Mouse (Mus musculus) limb, embryonic 11.5 days (tissue): ENCODE data around the gene Itpr3. TPM values are rescaled to one million over a fixed set of nuclear protein-coding genes. Genes with fewer than 3 reads are reported as not detected.

ENCODE experiments used
- ATAC-seq: fragments of 200-750 bp; cut with Nextera tagmentation; 2 replicates; pipeline ENCODE4 v1.8.0; 2017; ENCODE audit warnings: low read depth; ENCODE audit not compliant: insufficient number of reproducible peaks, low FRiP score, low TSS enrichment
- DNase-seq: peaks from one replicate; pipeline ENCODE4 v3.0.0-alpha.2; 2015; ENCODE audit warnings: low spot score
- H3K27ac ChIP-seq: fragments of 300-500 bp; sonication (generic); replicated peaks from 2 replicates; pipeline ENCODE4 v1.5.1; 2014; ENCODE audit warnings: low read depth, mild to moderate bottlenecking, low read length
- H3K27me3 ChIP-seq: fragments of 300-500 bp; sonication (generic); 2 replicates; pipeline ENCODE4 v1.6.1; 2014; ENCODE audit warnings: mild to moderate bottlenecking, low read length, mixed read lengths; ENCODE audit not compliant: control insufficient read depth, insufficient read depth
- H3K36me3 ChIP-seq: fragments of 300-500 bp; sonication (generic); 2 replicates; pipeline ENCODE4 v1.6.1; 2014; ENCODE audit warnings: mild to moderate bottlenecking, low read length, moderate library complexity, mixed read lengths; ENCODE audit not compliant: control insufficient read depth, insufficient read depth
- H3K4me1 ChIP-seq: fragments of 300-500 bp; sonication (generic); 2 replicates; pipeline ENCODE4 v1.6.1; 2014; ENCODE audit warnings: low read length, mixed read lengths; ENCODE audit not compliant: control insufficient read depth, insufficient read depth
- H3K4me2 ChIP-seq: fragments of 300-500 bp; sonication (generic); 2 replicates; pipeline ENCODE4 v1.6.1; 2014; ENCODE audit warnings: low read depth, mild to moderate bottlenecking, moderate library complexity; ENCODE audit not compliant: severe bottlenecking
- H3K4me3 ChIP-seq: fragments of 300-500 bp; sonication (generic); 2 replicates; pipeline ENCODE4 v1.5.1; 2014; ENCODE audit warnings: low read depth, low read length
- H3K9ac ChIP-seq: fragments of 300-500 bp; sonication (generic); 2 replicates; pipeline ENCODE4 v1.6.1; 2014; ENCODE audit warnings: mild to moderate bottlenecking, low read length
- H3K9me3 ChIP-seq: fragments of 300-500 bp; sonication (generic); 2 replicates; pipeline ENCODE4 v1.6.1; 2016; ENCODE audit warnings: low read length; ENCODE audit not compliant: control insufficient read depth
- WGBS: fragments of 180-500 bp; shearing (Covaris S2); extraction: QIAGEN DNeasy Blood & Tissue Kit; methylation state at CpG from one replicate; pipeline ENCODE4 v1.1.7; 2014; 5-methylcytosine and 5-hydroxymethylcytosine counted together
- polyA plus RNA-seq: library from polyadenylated mRNA; unstranded; fragments of >200 nt; fragmentation: Nextera tagmentation; extraction: Ambion mirVana; gene quantifications from 2 replicates; pipeline ENCODE4 v1.2.1, GENCODE M21; 2014

Itpr3 gene
- polyA plus RNA-seq, 1 experiment from 2014 or later: 3.0 TPM

DNA sequence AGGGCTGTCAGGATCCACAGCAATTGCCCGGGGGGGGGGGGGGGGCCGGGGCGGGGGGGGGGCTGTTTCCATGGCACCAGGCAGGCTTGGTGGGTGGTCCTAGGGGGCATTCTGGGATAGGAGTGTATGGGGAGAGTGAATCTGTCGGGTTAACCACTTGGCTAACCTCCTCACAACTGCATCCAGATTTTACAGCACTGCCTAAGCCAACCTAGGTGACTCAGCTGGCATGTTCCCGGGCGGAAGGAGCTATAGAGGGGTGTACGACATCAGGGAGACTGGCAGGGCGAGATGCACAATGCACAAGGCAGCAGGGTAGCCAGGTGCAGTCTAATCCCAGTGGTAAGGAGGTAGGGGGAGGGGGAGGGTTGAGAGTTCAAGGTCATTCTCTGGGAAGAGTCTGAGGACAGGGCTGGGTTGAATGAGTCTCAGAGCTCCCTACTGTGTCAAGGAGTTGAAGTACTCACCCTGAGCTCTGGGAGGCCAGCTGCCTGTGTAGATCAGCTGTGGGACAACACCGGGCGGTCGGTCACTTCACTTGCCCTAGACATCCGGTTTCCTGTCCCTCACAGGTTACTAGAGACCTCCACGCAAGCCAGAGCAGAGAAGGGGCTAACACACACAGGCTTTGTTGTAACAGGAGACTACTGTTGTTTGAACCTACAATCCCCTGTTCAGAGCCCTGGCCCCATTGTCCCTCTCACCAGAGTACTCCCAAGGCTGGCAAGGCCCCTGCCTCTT, 15.9 kb upstream of the Itpr3 start:
- DNase-seq: no peak
- ATAC-seq: no peak
- Histone ChIP-seq H3K27me3 (no peaks in the 10 kb centered on the region), H3K27ac (peak overlapping the region; percentile 90), H3K4me2 (no peak overlapping the region), H3K9me3 (no peaks in the 10 kb centered on the region), H3K4me1 (peaks cover 48% of the 10 kb centered on the region), H3K9ac (no peak overlapping the region), H3K4me3 (no peak overlapping the region), H3K36me3 (no peaks in the 10 kb centered on the region)
- WGBS: 49% methylated on average over 10 of the region's 13 CpGs

DNA sequence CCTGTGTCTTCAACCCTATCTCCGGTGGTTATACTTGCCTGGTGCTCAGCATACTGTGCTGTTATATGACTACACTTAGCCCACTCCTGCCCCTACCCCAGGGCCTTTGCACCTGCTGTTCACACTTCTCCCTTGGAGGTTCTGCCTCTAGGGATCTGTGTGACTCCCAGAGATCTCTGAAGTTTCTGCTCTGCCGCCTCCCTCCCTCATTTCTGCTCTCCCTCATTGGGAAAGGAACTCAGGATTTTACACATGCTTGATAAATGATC, 15.4 kb upstream of the Itpr3 start:
- ATAC-seq: no peak
- Histone ChIP-seq H3K4me3 (no peak overlapping the region), H3K4me2 (no peak overlapping the region), H3K27me3 (no peaks in the 10 kb centered on the region), H3K36me3 (no peaks in the 10 kb centered on the region), H3K4me1 (peaks cover 48% of the 10 kb centered on the region), H3K9ac (no peak overlapping the region), H3K27ac (0 out of 2 replicates have a peak overlapping the region, but pooled peaks have one; percentile 90), H3K9me3 (no peaks in the 10 kb centered on the region)
- 95% methylated on average over 2 of the region's 2 CpGs for WGBS
- DNase-seq: no peak

DNA sequence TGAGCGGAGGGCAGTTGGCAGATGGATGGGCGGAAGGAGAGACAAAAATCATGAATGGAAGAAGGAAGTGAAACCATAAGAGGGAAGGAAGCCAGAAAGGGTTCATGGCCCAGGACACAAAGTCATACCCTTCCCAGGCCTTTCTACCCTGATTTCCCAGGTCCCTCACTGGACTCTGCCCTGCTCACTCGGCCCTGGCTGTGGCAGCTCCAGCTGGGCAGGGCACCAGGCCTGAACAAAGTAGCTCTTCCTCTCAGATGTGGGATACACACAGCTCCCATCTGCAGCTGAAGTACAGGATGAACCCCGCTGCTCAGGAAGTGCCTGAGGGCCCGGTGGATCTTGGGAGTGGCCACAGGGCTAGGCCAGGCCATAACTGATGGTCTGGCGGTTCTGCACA, 14.3 kb upstream of the Itpr3 start:
- Histone ChIP-seq H3K4me1 (peaks cover 45% of the 10 kb centered on the region), H3K9ac (0 out of 2 replicates have a peak overlapping the region, but pooled peaks have one; percentile 13), H3K27me3 (no peaks in the 10 kb centered on the region), H3K9me3 (no peaks in the 10 kb centered on the region), H3K4me2 (no peak overlapping the region), H3K36me3 (no peaks in the 10 kb centered on the region), H3K4me3 (no peak overlapping the region), H3K27ac (0 out of 2 replicates have a peak overlapping the region, but pooled peaks have one; percentile 30)
- 56% methylated on average over 6 of the region's 6 CpGs for WGBS
- DNase-seq (no peak), ATAC-seq (no peak)

DNA sequence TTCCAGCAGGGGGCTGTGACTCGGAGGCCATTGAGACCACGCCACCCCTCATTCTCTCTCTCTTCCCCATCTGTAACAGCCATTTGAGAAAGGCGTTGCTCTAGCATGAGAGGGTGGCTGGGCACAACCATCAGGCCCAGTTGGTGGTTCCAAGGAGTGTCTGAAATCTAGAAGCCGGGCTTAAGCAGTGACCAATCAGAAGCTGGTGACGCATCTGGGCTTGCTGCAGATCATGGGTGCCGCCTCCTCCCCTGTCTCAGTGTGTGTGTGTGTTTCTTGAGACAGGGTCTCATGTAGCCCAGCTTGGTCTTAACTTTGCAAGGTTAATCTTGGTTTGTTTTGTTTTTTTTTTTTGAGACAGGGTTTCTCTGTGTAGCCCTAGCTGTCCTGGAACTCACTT, 11.9 kb upstream of the Itpr3 start:
- DNase-seq: no peak
- H3K27me3 ChIP-seq: no peaks in the 10 kb centered on the region
- ATAC-seq: no peak
- H3K4me3 ChIP-seq: no peak overlapping the region
- no peaks in the 10 kb centered on the region for H3K36me3 ChIP-seq
- no peak overlapping the region for H3K9ac ChIP-seq
- 92% methylated on average over 6 of the region's 6 CpGs for WGBS
- H3K9me3 ChIP-seq: no peaks in the 10 kb centered on the region
- H3K4me2 ChIP-seq: no peak overlapping the region
- H3K27ac ChIP-seq: no peak overlapping the region
- H3K4me1 ChIP-seq: peaks cover 22% of the 10 kb centered on the region

DNA sequence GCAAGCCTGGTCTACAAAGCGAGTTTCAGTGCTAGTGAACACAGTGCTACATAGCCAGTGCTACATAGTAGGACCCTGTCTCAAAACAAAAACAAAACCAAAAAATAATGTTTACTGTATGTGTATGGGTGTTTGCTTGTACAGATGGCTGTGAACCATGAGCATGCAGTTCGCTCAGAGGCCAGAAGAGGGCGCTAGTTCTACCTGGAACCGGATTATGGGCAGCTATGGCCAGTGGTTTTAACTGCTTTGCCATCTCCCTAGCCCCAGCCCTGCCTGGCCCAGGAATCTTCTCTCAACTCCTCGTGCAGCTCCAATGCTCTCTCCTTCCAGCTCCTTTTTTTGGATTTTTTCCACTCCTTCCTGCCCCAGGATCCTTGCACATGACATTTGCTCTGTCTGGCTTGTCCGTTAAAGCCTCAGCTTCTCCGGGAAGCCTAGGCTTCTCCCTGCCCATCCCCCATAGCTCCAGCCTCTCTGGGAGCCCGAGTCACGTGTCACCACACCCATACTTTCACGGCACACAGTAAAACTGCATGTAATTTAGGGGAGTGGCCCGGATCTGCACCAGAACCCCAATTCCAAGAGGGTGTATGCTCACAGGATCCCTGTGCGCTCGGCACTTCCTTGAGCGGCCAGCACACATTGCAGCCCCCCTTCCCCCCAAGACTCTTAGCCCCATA, 9.2 kb upstream of the Itpr3 start:
- H3K36me3 ChIP-seq: no peaks in the 10 kb centered on the region
- H3K9me3 ChIP-seq: no peaks in the 10 kb centered on the region; the same call in 1 of the 2 replicates
- H3K9ac ChIP-seq: peak overlapping the region; percentile 39; the same call in 1 of the 2 replicates
- no peaks in the 10 kb centered on the region for H3K27me3 ChIP-seq
- no peak for ATAC-seq
- peaks cover 9% of the 10 kb centered on the region for H3K4me1 ChIP-seq
- peak overlapping the region; percentile 75; the same call in 1 of the 2 replicates for H3K27ac ChIP-seq
- no peak overlapping the region for H3K4me3 ChIP-seq
- no peak overlapping the region for H3K4me2 ChIP-seq
- 78% methylated on average over 14 of the region's 14 CpGs for WGBS
- DNase-seq: peak; percentile 49

DNA sequence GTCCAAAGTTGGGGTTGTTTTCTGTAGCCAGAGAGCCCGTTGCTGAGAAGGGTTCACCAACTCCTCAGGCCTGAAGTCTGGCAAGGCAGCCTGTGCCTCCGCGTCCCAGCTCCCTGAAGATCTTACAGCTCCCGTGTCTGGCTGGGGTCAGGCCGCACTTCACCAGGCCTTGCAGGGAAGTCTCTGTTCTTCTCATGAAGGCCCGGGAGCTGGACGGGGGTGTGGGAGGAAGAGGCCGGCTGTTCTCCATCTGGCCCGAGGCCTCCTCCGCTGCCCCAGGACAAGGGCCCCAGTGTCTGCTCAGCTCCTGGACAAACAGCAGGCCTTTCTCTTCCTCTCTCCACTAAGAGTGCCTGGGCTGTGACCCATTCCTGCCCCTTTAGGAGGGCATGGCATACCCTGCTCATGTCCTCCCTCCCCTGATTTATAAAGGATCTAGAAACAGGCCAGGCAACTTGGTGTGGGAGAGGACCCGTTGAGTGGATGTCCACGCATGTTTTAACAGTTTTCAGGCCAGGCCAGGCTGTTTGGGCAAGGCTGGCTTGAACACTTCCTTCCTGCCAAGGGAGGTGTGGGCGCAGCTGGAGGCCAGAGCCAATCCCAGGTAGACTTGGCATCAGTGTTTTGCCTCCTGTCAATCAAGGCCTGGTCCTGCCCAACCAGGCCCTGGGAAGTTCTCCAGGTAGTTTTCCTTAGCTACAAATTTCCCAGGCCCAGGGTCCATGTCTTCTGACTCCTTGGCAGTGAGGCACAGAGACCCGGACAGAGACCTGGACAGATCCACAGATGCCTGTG, 8.5 kb upstream of the Itpr3 start:
- H3K36me3 ChIP-seq: no peaks in the 10 kb centered on the region
- peak overlapping the region; percentile 39; the same call in 1 of the 2 replicates for H3K9ac ChIP-seq
- H3K27me3 ChIP-seq: no peaks in the 10 kb centered on the region
- no peaks in the 10 kb centered on the region; the same call in 1 of the 2 replicates for H3K9me3 ChIP-seq
- no peak overlapping the region for H3K4me2 ChIP-seq
- peak; percentile 47 for DNase-seq
- peak overlapping the region; percentile 75; the same call in 1 of the 2 replicates for H3K27ac ChIP-seq
- no peak overlapping the region for H3K4me3 ChIP-seq
- H3K4me1 ChIP-seq: 0 out of 2 replicates have a peak, but pooled peaks cover 5% of the 10 kb centered on the region
- WGBS: 60% methylated on average over 14 of the region's 14 CpGs
- 0 out of 2 replicates have a peak, but pooled peaks have one; percentile 33 for ATAC-seq

DNA sequence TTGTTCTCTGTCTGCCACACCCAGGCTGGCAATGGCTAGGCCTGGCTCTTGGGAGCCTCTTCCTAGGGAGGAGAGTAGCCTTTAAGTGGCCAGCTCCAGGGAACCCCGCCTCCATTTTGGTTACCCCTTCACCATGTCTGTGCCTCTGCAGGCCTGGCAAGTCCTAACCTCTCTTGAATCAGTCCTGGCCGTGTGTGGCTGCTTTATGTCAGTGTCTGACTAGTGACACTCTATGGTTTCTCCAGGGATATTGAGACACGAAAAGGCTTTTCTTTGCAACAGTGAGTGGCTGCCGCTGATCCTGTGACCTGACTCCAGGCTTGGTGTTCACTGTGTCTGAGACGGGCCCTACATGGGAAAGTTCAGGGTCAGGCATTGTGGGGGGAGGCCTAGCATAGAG, 6.3 kb upstream of the Itpr3 start:
- Histone ChIP-seq H3K9me3 (no peaks in the 10 kb centered on the region; the same call in 1 of the 2 replicates), H3K4me2 (no peak overlapping the region), H3K9ac (no peak overlapping the region), H3K27ac (no peak overlapping the region), H3K4me1 (peaks cover 3% of the 10 kb centered on the region; the same call in 1 of the 2 replicates), H3K4me3 (no peak overlapping the region), H3K27me3 (no peaks in the 10 kb centered on the region), H3K36me3 (no peaks in the 10 kb centered on the region)
- no peak for ATAC-seq
- 63% methylated on average over 5 of the region's 5 CpGs for WGBS
- no peak for DNase-seq

DNA sequence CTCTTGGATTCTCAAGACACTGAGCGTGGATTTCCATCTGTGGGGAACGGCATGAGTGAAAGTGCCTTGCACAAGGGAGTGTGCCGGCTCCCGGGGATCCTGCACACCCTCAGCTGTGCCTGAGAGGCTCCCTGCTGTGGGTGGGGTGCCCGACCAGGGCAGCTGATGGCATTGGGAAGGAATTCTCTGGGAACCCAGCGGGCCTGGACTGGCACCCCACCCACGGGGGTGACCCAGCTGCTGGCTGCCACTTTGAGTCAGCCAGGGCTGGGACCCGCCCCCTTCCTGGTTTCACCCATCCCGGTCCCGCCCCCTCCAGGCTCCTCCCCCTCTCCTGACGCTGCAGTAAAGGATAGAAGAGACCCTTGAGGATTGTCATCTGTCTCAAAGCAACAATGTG, 5.6 kb upstream of the Itpr3 start:
- WGBS: 38% methylated on average over 10 of the region's 11 CpGs
- DNase-seq: no peak
- no peaks in the 10 kb centered on the region for H3K36me3 ChIP-seq
- peaks cover 5% of the 10 kb centered on the region; the same call in 1 of the 2 replicates for H3K4me1 ChIP-seq
- H3K27ac ChIP-seq: no peak overlapping the region
- no peaks in the 10 kb centered on the region for H3K27me3 ChIP-seq
- no peak overlapping the region for H3K4me2 ChIP-seq
- ATAC-seq: 0 out of 2 replicates have a peak, but pooled peaks have one; percentile 38
- no peak overlapping the region for H3K4me3 ChIP-seq
- no peak overlapping the region for H3K9ac ChIP-seq
- H3K9me3 ChIP-seq: no peaks in the 10 kb centered on the region; the same call in 1 of the 2 replicates
